Mouse (Mus musculus): Measurements from ENCODE around the gene Efna4.

- TF ChIP-seq CTCF (IDR thresholded peaks at IDR 0.05; ENCODE audit: low read depth, low read length) (no peak), POLR2A (IDR thresholded peaks at IDR 0.05; ENCODE audit: borderline replicate concordance, low read depth, low read length) (no peak)
Observed at GRCm38 (mm10) chr3:89382950-89383349, 45.1 kb upstream of the Efna4 start.
